Mouse (Mus musculus) heart, adult 2 months (tissue): ENCODE results near the gene Neurl1a.

Experiments used
- CTCF ChIP-seq: fragments of 200-600 bp; IDR thresholded peaks from 2 replicates; pipeline ENCODE4 v1.8.1; 2022; ENCODE audit warnings: antibody characterized with exemption, mild to moderate bottlenecking, moderate library complexity
- POLR2A ChIP-seq: fragments of 200-500 bp; IDR thresholded peaks from 2 replicates; pipeline ENCODE4 v1.6.1; 2011; ENCODE audit warnings: mild to moderate bottlenecking, low read depth, low read length, control low read depth; ENCODE audit not compliant: insufficient read depth

- no peak for TF ChIP-seq POLR2A
- no peak for TF ChIP-seq CTCF
These were observed 52.1 kb downstream of the Neurl1a start for GRCm38 (mm10) chr19:47230682-47231081.
